Mouse (Mus musculus): Measurements from ENCODE around the gene Nop16.

- TF ChIP-seq CTCF (IDR thresholded peaks at IDR 0.05; ENCODE audit: insufficient read depth, low read depth, low read length) = no peak
- no peak for TF ChIP-seq POLR2A (IDR thresholded peaks at IDR 0.05; ENCODE audit: insufficient read depth, low read depth, low read length)
Observed at GRCm38 (mm10) chr13:54609301-54609700, 19.4 kb upstream of the Nop16 start.

Data from olfactory bulb, adult 2 months (tissue).